Mouse (Mus musculus) intestine, embryonic 16.5 days (tissue): Measurements from ENCODE around the gene Ldah. TPM values are rescaled to one million over a fixed set of nuclear protein-coding genes. Genes with fewer than 3 reads are reported as not detected.
"Not testable (repeated sequence)": the region's sequence is repeated elsewhere in the genome, so short reads cannot be mapped to it uniquely, and the experiment has no call there.

Source experiments
- ATAC-seq: fragments of 200-750 bp; cut with Nextera tagmentation; 2 replicates; pipeline ENCODE4 v1.8.0; 2017; ENCODE audit warnings: moderate TSS enrichment, moderate library complexity
- H3K27ac ChIP-seq: fragments of 300-500 bp; sonication (generic); 2 replicates; pipeline ENCODE4 v1.5.1; 2014; ENCODE audit warnings: mild to moderate bottlenecking, low read length
- H3K27me3 ChIP-seq: fragments of 300-500 bp; sonication (generic); replicated peaks from 2 replicates; pipeline ENCODE4 v1.6.1; 2014; ENCODE audit warnings: low read length, control low read depth, mixed read lengths; ENCODE audit not compliant: control insufficient read depth, insufficient read depth
- H3K36me3 ChIP-seq: fragments of 300-500 bp; sonication (generic); 2 replicates; pipeline ENCODE4 v1.6.1; 2014; ENCODE audit warnings: low read length, control low read depth; ENCODE audit not compliant: control insufficient read depth, insufficient read depth
- H3K4me1 ChIP-seq: fragments of 300-500 bp; sonication (generic); 2 replicates; pipeline ENCODE4 v1.6.1; 2014; ENCODE audit warnings: low read length, control low read depth, mixed read lengths; ENCODE audit not compliant: control insufficient read depth, insufficient read depth
- H3K4me2 ChIP-seq: fragments of 300-500 bp; sonication (generic); 2 replicates; pipeline ENCODE4 v1.6.1; 2014; ENCODE audit warnings: low read depth, low read length, control low read depth
- H3K4me3 ChIP-seq: fragments of 300-500 bp; sonication (generic); 2 replicates; pipeline ENCODE4 v1.5.1; 2014; ENCODE audit warnings: mild to moderate bottlenecking, low read length
- H3K9ac ChIP-seq: fragments of 300-500 bp; sonication (generic); 2 replicates; pipeline ENCODE4 v1.6.1; 2014; ENCODE audit warnings: low read depth, low read length
- H3K9me3 ChIP-seq: fragments of 300-500 bp; sonication (generic); 2 replicates; pipeline ENCODE4 v1.6.1; 2016; ENCODE audit warnings: low read length, control low read depth; ENCODE audit not compliant: control insufficient read depth
- WGBS: fragments of 180-500 bp; shearing (Covaris S2); extraction: QIAGEN DNeasy Blood & Tissue Kit; methylation state at CpG from one replicate; pipeline ENCODE4 v1.1.7; 2014; 5-methylcytosine and 5-hydroxymethylcytosine counted together
- polyA plus RNA-seq: library from polyadenylated mRNA; unstranded; fragments of >200 nt; fragmentation: Nextera tagmentation; extraction: Ambion mirVana; gene quantifications from 2 replicates; pipeline ENCODE4 v1.2.1, GENCODE M21; 2015

Ldah gene
- polyA plus RNA-seq: 58.1 and 60.0 TPM in 2 replicates

GRCm38 (mm10) chr12:8207978-8208403, at the start of gene Ldah:
Gene Ldah (plus strand): TSS chr12:8208107.
- Histone ChIP-seq H3K4me1 (no peaks in the 10 kb centered on the region), H3K4me2 (peak within 1 kb of the TSS; percentile 65), H3K36me3 (no peaks in the 10 kb centered on the region; the same call in 1 of the 2 replicates), H3K9me3 (no peaks in the 10 kb centered on the region), H3K27ac (0 out of 2 replicates have a peak within 1 kb of the TSS, but pooled peaks have one; percentile 23), H3K9ac (peak within 1 kb of the TSS; percentile 85), H3K4me3 (peak within 1 kb of the TSS; percentile 85), H3K27me3 (no peaks in the 10 kb centered on the region)
- WGBS: under 1% methylated on average over 34 of the region's 34 CpGs
- peak; percentile 98 for ATAC-seq

- H3K27ac ChIP-seq: no peak overlapping the region
- H3K9ac ChIP-seq: no peak overlapping the region
- no peaks in the 10 kb centered on the region for H3K27me3 ChIP-seq
- no peaks in the 10 kb centered on the region for H3K36me3 ChIP-seq
- 58% methylated on average over 2 of the region's 2 CpGs for WGBS
- no peak for ATAC-seq
- H3K4me1 ChIP-seq: no peaks in the 10 kb centered on the region
- H3K4me2 ChIP-seq: no peak overlapping the region
- no peaks in the 10 kb centered on the region for H3K9me3 ChIP-seq
- H3K4me3 ChIP-seq: no peak overlapping the region
These were observed 40.2 kb upstream of the Ldah start for GRCm38 (mm10) chr12:8167743-8168142.

- Histone ChIP-seq H3K4me2 (no peak overlapping the region), H3K4me3 (no peak overlapping the region), H3K9ac (no peak overlapping the region), H3K36me3 (no peaks in the 10 kb centered on the region), H3K27ac (no peak overlapping the region), H3K27me3 (no peaks in the 10 kb centered on the region), H3K4me1 (no peaks in the 10 kb centered on the region), H3K9me3 (no peaks in the 10 kb centered on the region)
- 73% methylated on average over 6 of the region's 6 CpGs for WGBS
- no peak for ATAC-seq
These were observed 27.0 kb upstream of the Ldah start for GRCm38 (mm10) chr12:8180921-8181320.

GRCm38 (mm10) chr12:8181744-8182143, 26.2 kb upstream of the Ldah start:
- no peak overlapping the region for H3K4me2 ChIP-seq
- H3K9ac ChIP-seq: no peak overlapping the region
- no peak overlapping the region for H3K27ac ChIP-seq
- no peaks in the 10 kb centered on the region for H3K36me3 ChIP-seq
- no peaks in the 10 kb centered on the region for H3K27me3 ChIP-seq
- no peak overlapping the region for H3K4me3 ChIP-seq
- peak; percentile 40; the same call in 1 of the 2 replicates for ATAC-seq
- H3K4me1 ChIP-seq: no peaks in the 10 kb centered on the region
- no peaks in the 10 kb centered on the region for H3K9me3 ChIP-seq

GRCm38 (mm10) chr12:8184518-8184917, 23.4 kb upstream of the Ldah start:
- ATAC-seq: no peak
- no peak overlapping the region for H3K4me2 ChIP-seq
- no peaks in the 10 kb centered on the region for H3K27me3 ChIP-seq
- H3K9me3 ChIP-seq: no peaks in the 10 kb centered on the region
- H3K36me3 ChIP-seq: no peaks in the 10 kb centered on the region
- no peaks in the 10 kb centered on the region for H3K4me1 ChIP-seq
- no peak overlapping the region for H3K4me3 ChIP-seq
- H3K27ac ChIP-seq: no peak overlapping the region
- H3K9ac ChIP-seq: no peak overlapping the region

- no peak for ATAC-seq
- no peaks in the 10 kb centered on the region for H3K36me3 ChIP-seq
- no peaks in the 10 kb centered on the region for H3K27me3 ChIP-seq
- H3K4me2 ChIP-seq: no peak overlapping the region
- no peaks in the 10 kb centered on the region for H3K4me1 ChIP-seq
- no peak overlapping the region for H3K4me3 ChIP-seq
- H3K9me3 ChIP-seq: no peaks in the 10 kb centered on the region
- H3K27ac ChIP-seq: no peak overlapping the region
- no peak overlapping the region for H3K9ac ChIP-seq
These were observed 19.7 kb upstream of the Ldah start for GRCm38 (mm10) chr12:8188161-8188560.

- not testable (repeated sequence) for H3K36me3 ChIP-seq, H3K27me3 ChIP-seq, H3K9me3 ChIP-seq, ATAC-seq, H3K4me3 ChIP-seq, H3K4me1 ChIP-seq, H3K27ac ChIP-seq, H3K9ac ChIP-seq, H3K4me2 ChIP-seq
- 84% methylated on average over 15 of the region's 15 CpGs for WGBS
These were observed 18.9 kb upstream of the Ldah start for GRCm38 (mm10) chr12:8188796-8189535.

- Histone ChIP-seq H3K9me3 (no peaks in the 10 kb centered on the region), H3K27me3 (no peaks in the 10 kb centered on the region), H3K9ac (no peak overlapping the region), H3K4me3 (no peak overlapping the region), H3K27ac (no peak overlapping the region), H3K36me3 (no peaks in the 10 kb centered on the region), H3K4me2 (no peak overlapping the region), H3K4me1 (no peaks in the 10 kb centered on the region)
- no peak for ATAC-seq
- WGBS: 57% methylated on average over 3 of the region's 3 CpGs
These were observed 18.2 kb upstream of the Ldah start for GRCm38 (mm10) chr12:8189722-8190121.

GRCm38 (mm10) chr12:8205721-8206120, 2.2 kb upstream of the Ldah start:
- H3K27ac ChIP-seq: no peak overlapping the region
- no peaks in the 10 kb centered on the region for H3K36me3 ChIP-seq
- H3K9ac ChIP-seq: no peak overlapping the region
- H3K4me1 ChIP-seq: no peaks in the 10 kb centered on the region
- no peaks in the 10 kb centered on the region for H3K27me3 ChIP-seq
- H3K4me2 ChIP-seq: no peak overlapping the region
- WGBS: 84% methylated on average over 2 of the region's 2 CpGs
- H3K4me3 ChIP-seq: no peak overlapping the region
- H3K9me3 ChIP-seq: no peaks in the 10 kb centered on the region
- ATAC-seq: no peak

- ATAC-seq: peak; percentile 27; the same call in 1 of the 2 replicates
- peak overlapping the region; percentile 85 for H3K4me3 ChIP-seq
- H3K27me3 ChIP-seq: no peaks in the 10 kb centered on the region
- no peak overlapping the region for H3K27ac ChIP-seq
- no peaks in the 10 kb centered on the region for H3K9me3 ChIP-seq
- 16% methylated on average over 5 of the region's 5 CpGs for WGBS
- peak overlapping the region; percentile 85 for H3K9ac ChIP-seq
- H3K4me1 ChIP-seq: no peaks in the 10 kb centered on the region
- no peaks in the 10 kb centered on the region for H3K36me3 ChIP-seq
- H3K4me2 ChIP-seq: peak overlapping the region; percentile 65
These were observed 329 bp upstream of the Ldah start for GRCm38 (mm10) chr12:8207578-8207977.
